ENCODE assay signal across 19 mouse cellular contexts in the genomic region with DNA sequence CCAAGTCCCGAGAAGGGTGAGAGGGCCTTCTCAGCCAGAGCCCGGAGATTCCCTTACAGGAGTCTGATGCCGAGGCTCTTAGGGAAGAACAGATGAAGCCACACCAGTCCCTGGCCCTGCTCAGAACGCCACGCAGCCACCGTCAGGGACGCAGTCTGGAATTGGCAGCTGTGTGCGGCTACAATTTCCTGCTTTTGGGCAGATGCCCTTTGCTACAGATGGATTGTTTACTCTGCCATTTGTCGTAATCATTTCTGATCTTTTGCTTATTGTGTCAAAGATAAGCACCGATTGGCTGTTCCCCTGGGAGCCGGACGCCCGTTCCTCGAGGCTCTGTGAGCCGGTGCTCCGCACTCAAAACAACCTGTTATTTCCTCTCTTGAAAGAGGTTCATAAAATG.
A peak's percentile ranks its signal among the peaks of the same experiment; 100 is the strongest.
DNase-seq lines count a peak whose midpoint lies in the region; TF ChIP-seq lines count a peak whose summit lies in the region.
"Had no signal": no experiment of that assay in that cellular context is flagged by ENCODE, and none has a peak within 500 bp of the region (broad histone marks: within the 10 kb centered on the region; RNA-seq: fewer than 3 reads in every experiment).

No protein-coding gene starts in this region.

- no peaks in the 10 kb centered on the region for H3K36me3 ChIP-seq in heart, adult 2 months (ENCODE audit: control insufficient read depth, insufficient read depth, low read length)
- H3K36me3 ChIP-seq: embryonic facial prominence, embryonic 13.5 days; forebrain, embryonic 10.5 days; hindbrain, embryonic 12.5 days; hindbrain, embryonic 15.5 days had no signal

- H3K9ac ChIP-seq in heart, adult 2 months (ENCODE audit: low read depth, low read length) = no peak overlapping the region
- H3K9ac ChIP-seq: embryonic facial prominence, embryonic 13.5 days; forebrain, embryonic 13.5 days; hindbrain, embryonic 12.5 days; hindbrain, embryonic 15.5 days had no signal

- no peak overlapping the region for H3K4me3 ChIP-seq in heart, adult 2 months
- H3K4me3 ChIP-seq: embryonic facial prominence, embryonic 13.5 days; forebrain, embryonic 10.5 days; forebrain, embryonic 13.5 days; hindbrain, embryonic 12.5 days; hindbrain, embryonic 15.5 days had no signal

- H3K27me3 ChIP-seq in heart, adult 2 months (ENCODE audit: control insufficient read depth, insufficient read depth, low read length) = no peaks in the 10 kb centered on the region

- intact Hi-C loops in heart, adult 2 months (cut with DNase I) = no loop called here

- no peak for TF ChIP-seq EP300 in heart, adult 2 months (IDR thresholded peaks at IDR 0.05; ENCODE audit: insufficient read depth, low read depth, low read length)

- no peak for TF ChIP-seq CTCF in heart, adult 2 months (IDR thresholded peaks at IDR 0.05)

- peaks cover 4% of the 10 kb centered on the region; the same call in 1 of the 2 replicates for H3K4me1 ChIP-seq in heart, adult 2 months (ENCODE audit: control insufficient read depth, insufficient read depth, low read length)

- no peak for TF ChIP-seq POLR2A in heart, adult 2 months (IDR thresholded peaks at IDR 0.05; ENCODE audit: insufficient read depth, low read depth, low read length)

- peak; percentile 83 for DNase-seq in heart, adult 11 months
- DNase-seq in heart, adult 2 months = no peak
- peak; percentile 16 for DNase-seq in lung, postnatal 10 days
- DNase-seq in lung, postnatal 4 days = no peak
- peak; percentile 10 to 26 for DNase-seq in urinary bladder, adult 18-20 months (ENCODE audit: low spot score in 2 of 2)
- no peak for DNase-seq in urinary bladder, postnatal 4 days (ENCODE audit: low spot score in 2 of 2)
- no peak for DNase-seq in adrenal gland, adult 2 months
- DNase-seq: adrenal gland, adult 8-10 months; adrenal gland, postnatal 25 days; cerebellum, adult 18-20 months; cerebellum, adult 9-10 months; cerebellum, postnatal 25 days; gastrocnemius, postnatal 10 days; gastrocnemius, postnatal 36 days had no signal

- no peaks in the 10 kb centered on the region for H3K79me2 ChIP-seq in heart, adult 2 months (replicated peaks; ENCODE audit: control insufficient read depth, insufficient read depth, low read length)

- WGBS in heart, adult 2 months = 51% methylated on average over 16 of the region's 16 CpGs

- H3K27ac ChIP-seq in heart, adult 2 months = no peak overlapping the region
- H3K27ac ChIP-seq: embryonic facial prominence, embryonic 13.5 days; forebrain, embryonic 10.5 days; forebrain, embryonic 13.5 days; hindbrain, embryonic 12.5 days; hindbrain, embryonic 15.5 days had no signal

Comparison
In these comparisons a context has a peak if more than half of its experiments do, and no peak if none do; other contexts are left out.
1. DNase-seq: peak in heart, adult 11 months (single experiment), lung, postnatal 10 days (single experiment) and urinary bladder, adult 18-20 months (2 of 2); none in heart, adult 2 months (0 of 2), lung, postnatal 4 days (0 of 2), urinary bladder, postnatal 4 days (0 of 2) and adrenal gland, adult 2 months (single experiment).